Mouse (Mus musculus): Measurements from ENCODE around the gene Nrcam. TPM values are rescaled to one million over a fixed set of nuclear protein-coding genes. Genes with fewer than 3 reads are reported as not detected.

The Nrcam gene
- polyA plus RNA-seq, 1 experiment from 2014 or later, result 46.9 TPM

GRCm38 (mm10) chr12:44329316-44330215 is 881 bp downstream of the Nrcam start:
- peak; percentile 76 for DNase-seq (ENCODE audit: low spot score)
- Histone ChIP-seq H3K4me3 (peak overlapping the region; percentile 79), H3K27ac (peak overlapping the region; percentile 85), H3K27me3 (ENCODE audit: insufficient read depth, poor library complexity, severe bottlenecking) (peaks cover 33% of the 10 kb centered on the region), H3K4me1 (replicated peaks) (peaks cover 27% of the 10 kb centered on the region), H3K36me3 (no peaks in the 10 kb centered on the region), H3K9me3 (no peaks in the 10 kb centered on the region)
- WGBS, result under 1% methylated on average over 61 of the region's 61 CpGs

DNA sequence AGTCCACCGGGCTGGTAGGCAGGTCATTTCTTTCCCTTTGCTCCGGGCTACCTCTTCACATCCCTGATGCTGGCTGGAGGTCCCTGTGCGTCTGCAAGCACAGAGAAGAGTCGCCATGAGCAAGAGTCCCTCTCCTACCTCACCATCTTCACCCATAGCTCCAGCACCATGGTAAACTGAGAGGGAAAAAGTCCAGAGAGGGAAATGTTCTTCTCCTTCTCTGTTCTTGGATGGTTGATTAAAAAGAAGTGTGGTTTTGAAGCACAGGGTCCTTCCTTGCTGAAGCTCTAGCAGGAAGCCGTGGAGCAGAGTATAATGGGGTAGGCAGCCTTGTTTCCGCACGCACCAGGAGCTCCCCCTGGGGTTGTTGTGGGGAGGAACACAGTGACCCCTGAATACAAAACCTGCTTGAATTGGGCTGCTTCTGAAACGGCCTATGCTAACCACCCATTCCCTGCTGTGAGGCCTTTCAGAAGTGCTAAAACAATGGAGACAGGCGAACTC is 1.6 kb downstream of the Nrcam start:
- Histone ChIP-seq H3K27ac (peak overlapping the region; percentile 85), H3K36me3 (no peaks in the 10 kb centered on the region), H3K27me3 (ENCODE audit: insufficient read depth, poor library complexity, severe bottlenecking) (peaks cover 33% of the 10 kb centered on the region), H3K4me1 (replicated peaks) (peaks cover 27% of the 10 kb centered on the region), H3K9me3 (no peaks in the 10 kb centered on the region), H3K4me3 (peak overlapping the region; percentile 79)
- under 1% methylated on average over 9 of the region's 9 CpGs for WGBS
- peak; percentile 33 for DNase-seq (ENCODE audit: low spot score)

GRCm38 (mm10) chr12:44337136-44337640 is 8.5 kb downstream of the Nrcam start:
- Histone ChIP-seq H3K4me3 (no peak overlapping the region), H3K36me3 (no peaks in the 10 kb centered on the region), H3K27ac (peak overlapping the region; percentile 87; the same call in 1 of the 2 replicates), H3K27me3 (ENCODE audit: insufficient read depth, poor library complexity, severe bottlenecking) (peaks cover 5% of the 10 kb centered on the region), H3K9me3 (no peaks in the 10 kb centered on the region), H3K4me1 (replicated peaks) (peaks cover 36% of the 10 kb centered on the region)
- WGBS, result 74% methylated on average over 2 of the region's 2 CpGs
- no peak for DNase-seq (ENCODE audit: low spot score)

DNA sequence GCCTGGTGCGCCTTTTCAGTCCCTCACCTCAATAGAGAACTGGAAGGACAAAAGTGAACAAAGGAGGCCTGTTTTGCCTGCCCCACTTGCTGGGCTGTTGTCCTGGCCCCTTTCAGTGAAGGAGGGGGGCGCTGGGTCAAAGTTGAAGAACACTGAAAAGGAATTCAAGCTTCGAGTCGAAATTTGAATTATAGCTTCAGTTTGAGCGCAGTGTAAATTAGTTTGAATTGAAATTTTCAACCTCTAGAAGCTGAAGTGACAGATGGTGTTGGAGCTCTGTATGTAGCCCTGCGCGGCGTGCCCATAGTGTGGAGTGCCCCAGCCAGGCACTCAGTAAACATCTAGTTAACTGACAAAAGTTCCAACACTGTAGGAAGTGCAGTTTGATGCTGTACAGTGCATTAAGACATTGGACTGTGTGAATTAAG is 9.5 kb downstream of the Nrcam start:
- H3K27ac ChIP-seq, result peak overlapping the region; percentile 87
- no peaks in the 10 kb centered on the region for H3K36me3 ChIP-seq
- DNase-seq (ENCODE audit: low spot score), result peak; percentile 78
- H3K4me1 ChIP-seq (replicated peaks), result peaks cover 43% of the 10 kb centered on the region
- peak overlapping the region; percentile 32 for H3K4me3 ChIP-seq
- no peaks in the 10 kb centered on the region for H3K9me3 ChIP-seq
- 14% methylated on average over 8 of the region's 8 CpGs for WGBS
- H3K27me3 ChIP-seq (ENCODE audit: insufficient read depth, poor library complexity, severe bottlenecking), result 0 out of 2 replicates have a peak, but pooled peaks cover 2% of the 10 kb centered on the region

DNA sequence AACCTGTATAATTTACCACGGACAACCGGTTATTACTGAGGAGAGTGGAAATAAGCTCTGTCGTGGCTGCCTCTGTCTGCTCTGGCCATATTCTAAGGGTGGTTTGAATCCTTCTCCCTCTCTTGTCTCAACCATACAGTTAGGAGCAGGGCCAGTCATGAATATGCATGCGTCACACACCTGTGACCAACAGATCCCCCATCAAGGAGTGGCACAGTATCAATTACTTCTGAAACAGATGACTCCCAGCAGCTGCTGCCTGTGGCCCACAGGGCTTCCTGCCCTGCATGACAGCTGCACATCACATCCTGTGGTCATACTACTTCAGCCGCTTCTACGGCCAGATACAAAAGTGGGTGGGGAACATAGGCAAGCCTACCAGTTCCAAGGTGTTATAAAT is 15.4 kb downstream of the Nrcam start:
- peaks cover 40% of the 10 kb centered on the region for H3K4me1 ChIP-seq (replicated peaks)
- 71% methylated on average over 6 of the region's 6 CpGs for WGBS
- H3K36me3 ChIP-seq, result no peaks in the 10 kb centered on the region
- 0 out of 2 replicates have a peak overlapping the region, but pooled peaks have one; percentile 9 for H3K27ac ChIP-seq
- peak; percentile 26 for DNase-seq (ENCODE audit: low spot score)
- no peaks in the 10 kb centered on the region for H3K9me3 ChIP-seq
- H3K27me3 ChIP-seq (ENCODE audit: insufficient read depth, poor library complexity, severe bottlenecking), result no peaks in the 10 kb centered on the region
- no peak overlapping the region for H3K4me3 ChIP-seq

GRCm38 (mm10) chr12:44345251-44345650 is 16.6 kb downstream of the Nrcam start:
- Histone ChIP-seq H3K27ac (no peak overlapping the region), H3K4me1 (replicated peaks) (peaks cover 32% of the 10 kb centered on the region), H3K4me3 (no peak overlapping the region), H3K36me3 (no peaks in the 10 kb centered on the region), H3K9me3 (no peaks in the 10 kb centered on the region), H3K27me3 (ENCODE audit: insufficient read depth, poor library complexity, severe bottlenecking) (no peaks in the 10 kb centered on the region)
- no peak for DNase-seq (ENCODE audit: low spot score)
- 53% methylated on average over 5 of the region's 5 CpGs for WGBS

GRCm38 (mm10) chr12:44346143-44346542 is 17.5 kb downstream of the Nrcam start:
- Histone ChIP-seq H3K9me3 (no peaks in the 10 kb centered on the region), H3K4me1 (replicated peaks) (peaks cover 27% of the 10 kb centered on the region), H3K36me3 (no peaks in the 10 kb centered on the region), H3K27me3 (ENCODE audit: insufficient read depth, poor library complexity, severe bottlenecking) (no peaks in the 10 kb centered on the region), H3K27ac (no peak overlapping the region), H3K4me3 (no peak overlapping the region)
- no peak for DNase-seq (ENCODE audit: low spot score)
- 84% methylated on average over 3 of the region's 3 CpGs for WGBS

DNA sequence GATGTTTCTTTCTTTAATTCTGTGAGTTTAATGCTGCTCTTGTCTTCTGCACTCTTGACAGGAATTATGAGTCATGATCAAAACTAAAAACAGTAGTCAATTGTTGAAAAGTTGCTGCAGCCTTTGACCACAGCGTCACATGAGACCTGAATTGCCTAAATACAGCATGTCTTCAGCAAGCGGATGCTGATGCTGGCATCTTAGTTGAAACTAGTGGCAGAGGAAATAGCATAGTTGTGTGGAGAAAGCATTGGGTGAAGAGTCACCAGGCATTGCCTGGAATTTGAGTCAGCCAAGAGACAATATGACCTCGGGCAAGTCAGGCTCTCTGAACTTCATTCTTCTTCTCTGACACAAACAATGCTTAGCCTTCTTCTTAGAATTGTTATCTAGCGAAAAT is 26.4 kb downstream of the Nrcam start:
- no peaks in the 10 kb centered on the region for H3K9me3 ChIP-seq
- H3K4me3 ChIP-seq, result no peak overlapping the region
- H3K4me1 ChIP-seq (replicated peaks), result peaks cover 16% of the 10 kb centered on the region
- peaks cover 27% of the 10 kb centered on the region for H3K27me3 ChIP-seq (ENCODE audit: insufficient read depth, poor library complexity, severe bottlenecking)
- 87% methylated on average over 4 of the region's 4 CpGs for WGBS
- no peak overlapping the region for H3K27ac ChIP-seq
- no peak for DNase-seq (ENCODE audit: low spot score)
- H3K36me3 ChIP-seq, result no peaks in the 10 kb centered on the region

GRCm38 (mm10) chr12:44357460-44357859 is 28.8 kb downstream of the Nrcam start:
- 25% methylated on average over 3 of the region's 3 CpGs for WGBS
- Histone ChIP-seq H3K4me1 (replicated peaks) (peaks cover 16% of the 10 kb centered on the region), H3K4me3 (no peak overlapping the region), H3K9me3 (no peaks in the 10 kb centered on the region), H3K27me3 (ENCODE audit: insufficient read depth, poor library complexity, severe bottlenecking) (peaks cover 40% of the 10 kb centered on the region), H3K27ac (peak overlapping the region; percentile 50), H3K36me3 (no peaks in the 10 kb centered on the region)
- DNase-seq (ENCODE audit: low spot score), result no peak

GRCm38 (mm10) chr12:44357881-44358280 is 29.2 kb downstream of the Nrcam start:
- Histone ChIP-seq H3K27me3 (ENCODE audit: insufficient read depth, poor library complexity, severe bottlenecking) (peaks cover 40% of the 10 kb centered on the region), H3K4me1 (replicated peaks) (peaks cover 16% of the 10 kb centered on the region), H3K36me3 (no peaks in the 10 kb centered on the region), H3K9me3 (no peaks in the 10 kb centered on the region), H3K27ac (no peak overlapping the region), H3K4me3 (no peak overlapping the region)
- WGBS, result 28% methylated on average over 1 of the region's 1 CpGs
- no peak for DNase-seq (ENCODE audit: low spot score)

GRCm38 (mm10) chr12:44371076-44371710 is 42.5 kb downstream of the Nrcam start:
- no peaks in the 10 kb centered on the region for H3K9me3 ChIP-seq
- 77% methylated on average over 3 of the region's 3 CpGs for WGBS
- H3K27me3 ChIP-seq (ENCODE audit: insufficient read depth, poor library complexity, severe bottlenecking), result no peaks in the 10 kb centered on the region
- no peak overlapping the region for H3K27ac ChIP-seq
- H3K4me1 ChIP-seq (replicated peaks), result peaks cover 10% of the 10 kb centered on the region
- no peak for DNase-seq (ENCODE audit: low spot score)
- H3K36me3 ChIP-seq, result no peaks in the 10 kb centered on the region
- H3K4me3 ChIP-seq, result no peak overlapping the region

GRCm38 (mm10) chr12:44375956-44376355 is 47.3 kb downstream of the Nrcam start:
- H3K36me3 ChIP-seq, result no peaks in the 10 kb centered on the region
- no peaks in the 10 kb centered on the region for H3K9me3 ChIP-seq
- H3K4me1 ChIP-seq (replicated peaks), result peaks cover 4% of the 10 kb centered on the region
- no peak overlapping the region for H3K4me3 ChIP-seq
- no peaks in the 10 kb centered on the region for H3K27me3 ChIP-seq (ENCODE audit: insufficient read depth, poor library complexity, severe bottlenecking)
- 89% methylated on average over 6 of the region's 6 CpGs for whole genome bisulfite sequencing
- DNase-seq (ENCODE audit: low spot score), result no peak
- no peak overlapping the region for H3K27ac ChIP-seq

Measured in hindbrain, embryonic 10.5 days (tissue).